Mouse (Mus musculus) cerebellum, adult 2 months (tissue): ENCODE data around the gene Gramd2. TPM values are rescaled to one million over a fixed set of nuclear protein-coding genes. Genes with fewer than 3 reads are reported as not detected.

Experiments used
- DNase-seq, 2 experiments: peaks; one replicate each; pipeline ENCODE4 v3.0.0; 2021
- H3K27ac ChIP-seq: fragments of 200-500 bp; 2 replicates; pipeline ENCODE4 v1.5.1; 2012; ENCODE audit warnings: low read length, control low read depth, inconsistent platforms; ENCODE audit not compliant: insufficient read depth
- H3K27me3 ChIP-seq: fragments of 200-500 bp; 2 replicates; pipeline ENCODE4 v1.6.1; 2012; ENCODE audit warnings: inconsistent platforms, mild to moderate bottlenecking, low read length, moderate library complexity; ENCODE audit not compliant: control insufficient read depth, insufficient read depth
- H3K4me1 ChIP-seq: fragments of 200-500 bp; 2 replicates; pipeline ENCODE4 v1.6.1; 2011; ENCODE audit warnings: low read length; ENCODE audit not compliant: control insufficient read depth, insufficient read depth
- H3K4me3 ChIP-seq: fragments of 200-500 bp; replicated peaks from 2 replicates; pipeline ENCODE3; 2011; ENCODE audit warnings: mild to moderate bottlenecking, low read depth, low read length, control low read depth; ENCODE audit not compliant: insufficient read depth
- CTCF ChIP-seq: fragments of 200-500 bp; IDR thresholded peaks from 2 replicates; pipeline ENCODE4 v1.5.1; 2011; ENCODE audit warnings: low read depth, mild to moderate bottlenecking, control low read depth, low read length, moderate library complexity, borderline replicate concordance; ENCODE audit not compliant: insufficient read depth
- POLR2A ChIP-seq: fragments of 200-500 bp; IDR thresholded peaks from 2 replicates; pipeline ENCODE4 v1.6.1; 2011; ENCODE audit warnings: low read length, control low read depth, borderline replicate concordance; ENCODE audit not compliant: insufficient read depth
- WGBS: fragments of 180-500 bp; shearing (Covaris S2); methylation state at CpG from one replicate; pipeline ENCODE4 v1.1.7; 2018; 5-methylcytosine and 5-hydroxymethylcytosine counted together
- polyA plus RNA-seq: library from polyadenylated mRNA; depleted of rRNA; stranded (reverse); fragments of >200 nt; gene quantifications from 2 replicates; pipeline ENCODE4 v1.2.3, GENCODE M21; 2012; rRNA removed

Gramd2 gene
- polyA plus RNA-seq: 2.6 and 3.0 TPM in 2 replicates

DNA sequence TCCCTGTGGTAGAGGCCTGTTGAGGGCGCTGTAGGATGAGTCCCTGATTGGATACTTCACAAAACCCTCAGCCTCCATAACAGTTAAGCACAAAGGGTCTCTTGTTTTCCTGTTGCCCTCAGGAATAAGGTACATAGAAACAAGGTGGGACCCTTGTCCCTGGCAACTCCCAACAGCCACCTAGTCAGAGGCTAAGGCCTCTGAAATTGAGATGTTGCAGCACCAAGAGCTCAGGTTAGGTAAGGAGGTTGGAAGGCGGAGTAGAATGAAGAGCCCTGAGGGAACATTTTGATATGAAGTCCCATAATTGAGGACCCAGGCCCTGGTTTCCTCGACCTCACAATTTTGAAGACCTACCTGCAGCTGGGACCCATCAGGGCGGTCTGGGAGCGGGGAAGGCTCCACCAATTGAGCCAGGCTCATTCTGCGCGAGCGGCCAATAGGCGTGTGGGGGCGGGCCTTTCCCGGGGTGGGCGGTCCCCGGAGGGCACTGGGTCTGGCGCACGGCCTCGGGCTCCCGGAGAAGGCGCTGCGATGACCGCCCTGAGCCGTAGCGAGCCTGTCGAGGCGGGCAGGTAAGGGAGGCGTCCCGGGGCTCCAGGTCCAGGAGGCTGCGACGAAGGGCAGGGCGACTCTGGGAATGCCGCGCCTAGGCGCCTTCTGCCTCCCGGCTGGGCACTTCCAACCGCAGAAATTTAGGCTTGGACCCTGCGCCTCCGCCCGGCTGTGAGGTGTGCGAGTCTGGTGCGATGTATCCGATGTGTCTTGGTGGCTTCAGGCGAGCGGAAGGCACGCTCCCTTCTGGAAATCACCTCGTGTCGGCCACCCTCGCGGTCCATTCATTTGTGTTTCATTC, at the start of gene Gramd2:
Gene Gramd2, plus strand, starts transcription at position 467 of the 856 bp plus-strand sequence.
- DNase-seq: peak; percentile 81 to 82
- 3% methylated on average over 47 of the region's 47 CpGs for WGBS
- Histone ChIP-seq H3K27me3 (no peaks in the 10 kb centered on the region), H3K27ac (no peak within 1 kb of the TSS), H3K4me1 (peaks cover 10% of the 10 kb centered on the region), H3K4me3 (peak within 1 kb of the TSS; percentile 61)
- no peak for TF ChIP-seq CTCF
- peak; percentile 35; the same call in 1 of the 2 replicates for TF ChIP-seq POLR2A

GRCm38 (mm10) chr9:59638372-59638771, 41.6 kb upstream of the Gramd2 start:
- no peaks in the 10 kb centered on the region for H3K4me1 ChIP-seq
- H3K27me3 ChIP-seq: no peaks in the 10 kb centered on the region; the same call in 1 of the 2 replicates
- no peak for DNase-seq
- no peak overlapping the region for H3K4me3 ChIP-seq
- WGBS: 90% methylated on average over 1 of the region's 1 CpGs
- no peak overlapping the region for H3K27ac ChIP-seq
- no peak for TF ChIP-seq CTCF
- no peak for TF ChIP-seq POLR2A

- Histone ChIP-seq H3K27me3 (no peaks in the 10 kb centered on the region; the same call in 1 of the 2 replicates), H3K4me3 (no peak overlapping the region), H3K4me1 (no peaks in the 10 kb centered on the region), H3K27ac (no peak overlapping the region)
- 34% methylated on average over 4 of the region's 4 CpGs for WGBS
- TF ChIP-seq POLR2A: no peak
- no peak for TF ChIP-seq CTCF
- DNase-seq: no peak
Measured at GRCm38 (mm10) chr9:59639936-59640335, 40.0 kb upstream of the Gramd2 start.

GRCm38 (mm10) chr9:59641320-59641719, 38.6 kb upstream of the Gramd2 start:
- no peak for DNase-seq
- WGBS: 93% methylated on average over 2 of the region's 2 CpGs
- H3K4me1 ChIP-seq: no peaks in the 10 kb centered on the region

DNA sequence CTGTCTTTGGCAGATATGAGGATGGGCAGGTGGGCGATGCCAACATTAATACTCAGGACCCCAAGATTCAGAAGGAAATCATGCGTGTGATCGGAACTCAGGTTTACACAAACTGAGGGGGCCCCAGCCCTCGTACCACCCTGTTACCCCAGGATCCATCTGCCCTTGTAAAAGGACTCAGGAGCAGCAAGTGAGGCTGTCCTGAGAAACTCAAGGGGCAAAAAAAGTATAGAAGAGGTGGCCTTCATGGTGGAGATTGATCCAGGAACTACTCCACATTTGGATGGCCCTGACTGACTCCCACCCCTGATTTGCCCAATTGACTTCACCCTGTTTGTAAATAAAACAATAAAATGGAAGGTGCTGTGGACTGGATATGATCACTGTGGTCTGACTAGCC, 30.0 kb upstream of the Gramd2 start:
- DNase-seq: no peak
- H3K4me1 ChIP-seq: no peaks in the 10 kb centered on the region
- no peak for TF ChIP-seq POLR2A
- TF ChIP-seq CTCF: no peak
- H3K27ac ChIP-seq: no peak overlapping the region
- WGBS: 97% methylated on average over 4 of the region's 4 CpGs
- H3K27me3 ChIP-seq: no peaks in the 10 kb centered on the region
- H3K4me3 ChIP-seq: no peak overlapping the region

More at GRCm38 (mm10) chr9:59641320-59641719, 38.6 kb upstream of the Gramd2 start:
- Histone ChIP-seq H3K27ac (no peak overlapping the region), H3K27me3 (no peaks in the 10 kb centered on the region; the same call in 1 of the 2 replicates), H3K4me3 (no peak overlapping the region)
- no peak for TF ChIP-seq CTCF
- TF ChIP-seq POLR2A: no peak

- no peak for TF ChIP-seq POLR2A
- TF ChIP-seq CTCF: no peak
- DNase-seq: no peak
- no peaks in the 10 kb centered on the region for H3K27me3 ChIP-seq
- 30% methylated on average over 3 of the region's 3 CpGs for WGBS
- no peak overlapping the region for H3K27ac ChIP-seq
- no peak overlapping the region for H3K4me3 ChIP-seq
- H3K4me1 ChIP-seq: no peaks in the 10 kb centered on the region
Measured at GRCm38 (mm10) chr9:59653371-59653770, 26.6 kb upstream of the Gramd2 start.

DNA sequence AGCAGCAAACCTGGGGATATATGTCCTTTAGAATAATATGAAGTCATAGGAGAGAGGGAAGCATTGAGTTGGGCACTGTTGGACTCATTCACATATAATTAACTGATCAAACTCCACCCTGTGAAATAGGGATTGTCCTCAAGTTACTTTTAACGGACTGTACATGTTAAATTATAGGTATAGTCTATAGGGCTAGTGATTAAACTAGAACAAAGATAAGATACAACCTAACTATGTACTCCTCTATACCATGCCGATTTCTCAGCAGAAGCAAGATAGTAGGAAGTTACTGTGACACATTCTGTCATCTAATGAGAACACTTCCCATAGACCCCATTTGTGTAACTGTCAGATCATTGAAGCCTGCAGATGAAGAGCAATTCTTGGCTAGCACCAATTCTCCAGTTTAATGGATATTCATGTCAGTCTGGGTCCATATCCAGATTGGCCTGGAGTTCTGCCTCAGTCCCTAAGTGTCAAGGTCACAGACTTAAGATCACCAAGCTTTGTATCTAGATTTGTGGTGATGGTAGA, 25.4 kb upstream of the Gramd2 start:
- 82% methylated on average over 2 of the region's 2 CpGs for WGBS
- TF ChIP-seq POLR2A (no peak), CTCF (no peak)
- no peaks in the 10 kb centered on the region for H3K27me3 ChIP-seq
- no peak overlapping the region for H3K4me3 ChIP-seq
- no peak for DNase-seq
- H3K27ac ChIP-seq: no peak overlapping the region
- peaks cover under 1% of the 10 kb centered on the region; the same call in 1 of the 2 replicates for H3K4me1 ChIP-seq

GRCm38 (mm10) chr9:59655958-59656634, 23.8 kb upstream of the Gramd2 start, which contains the start of gene Pkm:
Gene Pkm, plus strand, starts transcription at chr9:59656368.
- DNase-seq: peak; percentile 98
- Histone ChIP-seq H3K4me3 (peak within 1 kb of the TSS; percentile 85), H3K4me1 (peaks cover 9% of the 10 kb centered on the region), H3K27me3 (no peaks in the 10 kb centered on the region), H3K27ac (peak within 1 kb of the TSS; percentile 85)
- TF ChIP-seq POLR2A (peak; percentile 88), CTCF (peak; percentile 30; the same call in 1 of the 2 replicates)
- under 1% methylated on average over 46 of the region's 46 CpGs for WGBS
